Mouse (Mus musculus): ENCODE data around the gene Fosl2.

Fosl2 gene

DNA sequence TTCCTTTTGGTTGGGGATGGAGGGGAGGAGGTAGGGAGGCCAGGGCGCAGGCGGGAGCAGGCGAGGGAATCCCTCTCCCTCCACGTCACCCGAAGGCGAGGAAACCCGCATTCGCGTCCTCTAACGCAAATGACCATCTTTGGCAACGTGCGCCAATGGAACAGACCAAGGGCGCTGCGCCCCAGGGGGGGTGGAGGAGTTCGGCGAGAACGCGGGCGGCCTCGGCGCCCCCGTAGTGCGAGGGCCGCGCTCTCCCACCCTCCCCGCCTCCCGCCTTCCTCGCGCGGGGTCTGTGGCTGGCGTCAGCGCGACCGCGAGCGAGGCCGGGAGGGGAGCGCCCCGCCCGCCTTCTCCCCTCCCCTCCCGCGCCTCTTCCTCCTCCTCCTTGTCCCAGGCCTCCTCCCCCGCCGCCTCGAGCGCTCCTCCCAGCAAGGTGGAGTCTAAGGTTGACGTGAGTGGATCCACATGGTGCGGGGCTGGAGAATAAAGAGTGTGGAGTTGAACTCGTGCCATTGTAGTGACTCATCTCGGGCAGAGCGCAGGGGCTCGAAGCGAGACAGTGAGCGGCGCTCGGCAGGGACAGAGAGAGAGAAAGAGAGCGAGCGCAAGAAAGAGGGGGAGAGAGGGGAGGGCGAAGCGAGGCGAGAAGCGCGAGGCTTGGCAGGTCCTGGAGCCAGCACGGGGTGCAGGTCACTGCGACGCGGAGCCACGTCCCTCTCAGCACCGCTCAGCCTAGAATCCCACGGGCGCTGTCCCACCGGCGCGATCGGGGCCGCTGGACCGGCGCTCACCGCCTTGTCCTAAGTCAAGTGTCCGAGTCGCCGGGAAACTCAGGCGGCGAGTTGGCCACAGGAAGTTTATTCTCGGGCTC is at the start of gene Fosl2:
Gene Fosl2, plus strand, starts transcription at position 466 of the 871 bp plus-strand sequence.
- DNase-seq, result peak; percentile 98 to 99

DNA sequence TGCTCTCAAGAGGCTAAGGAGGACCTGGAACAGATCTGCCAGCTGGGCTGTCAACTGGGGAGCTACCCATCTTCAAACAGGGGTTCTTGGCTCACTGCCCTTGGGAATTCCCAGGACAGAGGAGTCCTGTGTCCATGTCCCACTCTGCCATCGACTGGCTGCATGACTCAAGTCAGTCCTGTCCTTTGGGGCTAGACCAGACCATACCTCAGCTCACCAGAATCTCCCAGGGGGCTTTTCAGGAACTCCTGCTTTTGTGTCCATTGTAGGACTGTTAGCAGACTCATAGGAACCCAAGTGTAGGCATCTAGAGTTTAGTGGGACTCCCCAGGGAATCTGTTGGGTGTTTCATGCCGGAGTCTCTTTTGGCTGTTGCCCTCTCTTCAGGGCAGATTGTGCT is 49.6 kb upstream of the Fosl2 start:
- DNase-seq, result no peak

DNA sequence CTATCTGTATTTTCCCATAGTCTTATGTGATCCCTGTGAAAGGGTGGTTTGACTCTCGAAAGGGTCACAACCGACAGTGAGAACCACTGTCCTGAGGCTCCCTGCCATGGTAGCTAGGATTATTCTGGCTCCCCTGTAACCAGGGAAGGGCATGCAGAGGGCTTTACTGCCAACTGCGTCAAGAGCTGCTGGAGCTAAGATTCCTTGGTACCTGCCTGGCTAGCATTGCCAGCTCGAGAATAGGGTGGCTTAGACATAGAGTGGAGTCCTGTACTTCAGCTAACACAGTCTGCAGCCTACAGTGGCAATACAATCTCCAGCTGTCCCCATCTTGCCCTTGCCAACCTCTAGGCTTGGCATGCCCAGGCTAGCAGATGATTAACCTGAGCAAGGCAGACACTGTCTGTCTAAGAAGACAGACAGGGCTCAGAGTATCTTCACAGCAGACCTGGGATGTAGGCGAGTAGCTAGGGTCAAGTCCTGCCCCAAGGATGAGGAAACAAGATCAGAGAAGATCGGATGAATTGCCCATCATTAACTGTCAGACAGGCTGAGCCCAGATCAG is 49.0 kb upstream of the Fosl2 start:
- no peak for DNase-seq

- DNase-seq, result no peak
These were observed 46.1 kb upstream of the Fosl2 start for GRCm38 (mm10) chr5:32089481-32089880.

DNA sequence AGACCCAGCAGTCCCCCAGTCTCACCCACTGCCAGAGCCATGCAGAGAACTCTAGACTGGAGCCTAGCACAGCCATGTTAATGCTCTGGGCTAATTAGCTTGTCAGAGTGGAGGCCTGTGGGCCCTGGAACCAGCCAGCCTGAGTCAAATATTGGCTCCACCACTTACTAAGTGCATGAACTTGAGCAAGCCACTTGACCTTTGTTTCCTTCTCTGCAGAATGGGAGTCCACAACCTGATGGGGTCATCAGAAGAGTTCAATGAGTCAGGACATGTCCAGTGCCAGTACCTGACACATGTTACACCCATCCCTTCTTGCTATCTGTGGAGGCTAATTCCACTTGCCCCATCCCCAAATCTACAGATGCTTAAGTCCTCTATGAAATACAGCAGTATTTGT is 43.3 kb upstream of the Fosl2 start:
- DNase-seq, result no peak

DNA sequence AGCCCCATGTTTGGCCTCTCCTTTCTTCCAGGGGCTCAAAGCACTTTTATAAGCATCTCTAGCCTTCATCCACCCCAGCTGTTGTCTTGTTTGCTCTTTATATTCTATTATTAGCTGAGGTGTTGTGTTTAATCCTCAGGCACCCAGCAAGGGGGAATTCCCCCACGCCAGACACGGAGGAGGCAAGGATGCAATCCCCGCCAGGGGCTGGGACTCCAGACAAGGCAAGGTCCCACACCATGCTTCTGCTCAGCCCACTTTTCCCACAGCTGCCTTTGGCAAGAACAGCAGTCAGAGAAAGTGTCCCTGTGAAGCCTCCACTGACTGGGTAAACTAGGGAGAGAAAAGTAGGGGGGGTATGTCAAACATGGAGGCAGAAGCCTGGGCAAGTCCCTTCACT is 36.9 kb upstream of the Fosl2 start:
- DNase-seq, result no peak

- DNase-seq, result no peak
These were observed 33.1 kb upstream of the Fosl2 start for GRCm38 (mm10) chr5:32102484-32102883.

DNA sequence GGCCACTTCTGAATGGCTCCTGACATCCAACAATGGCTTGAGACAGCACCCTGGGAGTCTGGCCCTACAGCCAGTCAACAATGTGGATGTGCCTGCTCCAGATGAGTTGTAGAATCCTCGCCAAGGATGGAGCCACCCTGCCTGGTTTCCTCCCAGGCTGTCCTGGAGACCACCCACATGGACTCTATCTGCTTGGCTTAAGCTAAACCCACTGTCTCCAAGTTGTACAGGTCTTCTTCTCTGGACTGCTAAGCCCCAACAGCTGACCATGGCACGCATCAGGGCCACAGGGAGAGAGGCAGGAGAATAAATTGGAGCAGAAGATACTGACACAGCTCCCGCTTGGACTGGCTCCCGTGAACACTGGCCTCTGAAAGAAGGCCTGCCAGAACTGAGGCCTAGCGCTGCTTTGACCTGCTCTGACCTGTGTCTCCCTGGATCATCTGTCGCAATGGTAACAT is 32.6 kb upstream of the Fosl2 start:
- peak in 1 of 2 experiments; percentile 24 for DNase-seq

DNA sequence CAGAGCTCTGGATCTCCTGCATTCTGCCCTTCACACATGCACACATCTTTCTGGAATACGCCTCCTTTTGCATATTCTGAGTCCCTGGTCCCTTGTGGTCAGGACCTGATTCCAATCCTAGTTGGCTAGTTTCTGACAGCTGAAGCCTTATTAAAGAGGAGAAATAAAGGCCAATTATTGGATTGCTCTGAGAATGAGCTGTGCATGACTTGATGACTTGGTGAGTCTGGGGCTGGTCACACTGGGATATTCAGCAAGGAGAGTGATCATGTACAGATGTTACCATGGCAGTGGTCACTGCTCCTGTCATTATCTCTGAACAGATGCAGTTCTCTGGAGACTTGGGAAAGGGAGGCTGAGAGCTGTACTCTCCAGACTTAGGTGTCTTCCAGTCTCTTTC is 32.1 kb upstream of the Fosl2 start:
- DNase-seq, result no peak

DNA sequence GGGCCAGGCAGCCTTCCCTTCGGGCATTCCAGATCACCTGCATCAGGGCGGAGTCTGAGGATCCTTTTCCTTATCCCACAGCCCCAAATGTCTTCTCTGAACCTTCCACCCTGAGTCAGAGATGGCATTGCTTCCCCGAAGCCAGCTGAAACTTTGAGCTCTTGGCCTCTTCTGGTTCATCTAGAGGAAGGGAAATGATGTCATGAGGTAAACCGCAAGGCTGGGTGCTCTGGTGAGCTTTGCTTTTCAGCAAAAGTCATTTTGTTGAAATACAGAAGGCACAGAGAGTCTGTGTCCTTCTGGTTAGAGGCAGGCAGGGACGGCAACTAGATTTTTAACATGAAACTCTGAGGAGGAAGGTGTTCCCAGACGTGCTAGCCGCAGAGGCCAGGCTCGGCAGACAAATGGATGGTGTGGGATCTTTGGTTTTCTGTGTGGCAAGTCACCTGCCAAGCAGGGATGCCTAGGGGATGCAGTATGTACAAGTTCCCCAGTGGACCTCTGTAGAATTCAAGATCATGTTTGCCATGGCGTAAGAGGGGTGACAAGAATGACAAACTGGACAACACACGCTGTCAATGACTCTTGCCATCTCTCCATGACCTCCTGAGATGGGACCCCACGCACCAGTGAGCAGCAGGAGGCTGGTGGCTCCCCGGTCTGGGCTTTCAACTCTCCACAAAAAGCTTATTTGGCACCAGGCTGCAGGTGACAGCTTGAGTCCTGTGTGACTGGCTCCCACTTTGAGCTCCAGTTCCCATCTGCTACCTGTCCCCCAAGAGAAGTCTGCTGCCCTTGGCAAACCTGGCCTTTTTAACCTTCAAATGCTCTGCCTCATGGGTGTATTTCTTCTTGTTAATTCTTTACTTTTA is 31.2 kb upstream of the Fosl2 start:
- DNase-seq, result no peak

DNA sequence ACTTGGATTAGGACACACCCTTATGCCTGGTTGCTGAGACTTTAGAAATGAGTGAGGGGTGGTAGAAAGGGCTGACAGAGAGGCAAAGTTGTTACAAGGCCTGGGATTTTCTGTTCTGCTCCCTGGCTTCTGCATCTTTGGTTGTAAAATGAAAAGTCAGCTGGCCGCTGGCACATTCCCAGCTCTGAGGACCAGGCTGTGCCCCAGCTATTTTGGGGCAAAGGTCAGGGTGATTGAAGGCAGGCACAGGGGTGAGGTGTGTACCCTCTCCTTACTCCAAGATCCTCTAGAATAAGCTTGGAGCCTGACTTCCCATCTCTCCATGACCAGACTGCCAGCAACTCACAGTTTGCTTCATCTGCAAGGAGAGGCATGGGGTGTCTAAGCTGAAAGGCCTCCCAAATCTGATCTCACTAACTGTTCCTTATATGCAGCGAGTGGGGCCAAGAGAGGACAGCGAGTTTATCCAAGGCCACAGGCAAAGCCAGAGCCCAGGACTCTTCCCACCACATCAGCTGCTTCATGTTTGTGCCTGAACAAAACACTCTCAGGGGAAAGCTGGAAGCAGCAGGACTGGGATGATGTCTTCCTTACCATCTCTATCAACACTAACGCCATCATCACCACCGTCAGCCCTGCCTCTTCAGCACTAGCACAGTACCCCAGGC is 29.0 kb upstream of the Fosl2 start:
- DNase-seq, result no peak

DNA sequence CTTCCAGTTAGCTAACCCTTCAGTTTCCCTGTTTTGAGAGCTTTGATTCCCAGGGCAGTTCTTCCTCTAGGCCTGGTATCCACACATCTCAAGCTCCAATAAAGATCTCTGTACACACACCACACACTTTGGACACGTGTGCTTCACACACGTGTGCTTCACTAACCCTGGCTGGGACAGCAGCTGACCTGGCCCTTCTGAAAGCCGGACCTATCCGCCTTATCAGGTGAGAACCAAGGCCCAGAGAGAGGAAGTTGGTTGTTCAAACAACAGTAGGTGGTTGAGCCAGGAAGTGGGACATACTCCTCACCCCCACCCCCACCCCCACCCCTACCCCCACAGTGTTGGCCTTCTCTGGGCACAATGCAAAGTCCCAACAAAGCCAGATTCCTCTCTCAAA is 24.9 kb upstream of the Fosl2 start:
- DNase-seq, result no peak

GRCm38 (mm10) chr5:32112206-32112916 is 23.2 kb upstream of the Fosl2 start:
- DNase-seq, result peak in 1 of 2 experiments; percentile 35

DNA sequence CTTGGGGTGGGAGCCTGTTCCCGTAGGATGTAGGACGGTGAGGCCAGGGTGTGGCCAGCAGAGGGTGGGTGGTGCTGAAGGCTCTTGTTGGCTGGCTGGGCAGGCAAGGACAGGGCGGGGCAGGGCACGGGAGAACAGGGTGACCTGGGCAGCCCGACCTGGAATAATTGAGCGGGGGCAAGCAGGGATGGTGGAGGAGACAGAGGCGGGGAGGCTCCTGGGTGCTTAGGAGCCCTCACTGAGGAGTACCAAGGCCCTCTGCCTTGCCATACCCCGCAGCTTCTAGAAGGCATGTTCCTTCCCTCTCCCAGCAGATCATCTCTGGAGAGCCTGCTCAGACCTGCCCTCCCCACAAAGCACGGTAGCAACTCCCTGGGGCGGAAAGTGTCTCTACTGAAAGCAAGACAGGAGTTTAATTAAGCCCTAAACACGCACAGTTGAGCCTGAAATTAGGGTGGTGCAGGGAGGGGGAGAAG is 14.7 kb upstream of the Fosl2 start:
- peak; percentile 61 to 79 for DNase-seq

DNA sequence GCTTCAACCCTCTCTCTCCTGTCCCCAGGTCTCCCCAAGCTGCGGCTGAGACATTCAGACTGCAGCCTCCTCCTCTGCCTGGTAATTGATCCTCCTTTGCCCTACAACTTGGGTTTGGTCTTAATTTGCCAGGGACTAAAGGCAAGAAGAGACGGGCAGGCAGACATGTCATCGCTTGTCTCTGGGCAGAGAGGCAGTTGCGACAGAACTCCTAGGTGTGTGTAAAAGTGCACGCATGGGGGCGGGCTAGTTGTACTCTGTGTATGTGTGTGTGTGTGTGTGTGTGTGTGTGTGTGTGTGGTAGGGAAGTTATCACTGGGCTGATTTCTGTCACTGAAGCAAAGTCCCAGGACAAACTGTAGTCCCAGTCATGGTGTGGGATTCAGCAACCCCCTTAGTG is 13.7 kb upstream of the Fosl2 start:
- no peak for DNase-seq

DNA sequence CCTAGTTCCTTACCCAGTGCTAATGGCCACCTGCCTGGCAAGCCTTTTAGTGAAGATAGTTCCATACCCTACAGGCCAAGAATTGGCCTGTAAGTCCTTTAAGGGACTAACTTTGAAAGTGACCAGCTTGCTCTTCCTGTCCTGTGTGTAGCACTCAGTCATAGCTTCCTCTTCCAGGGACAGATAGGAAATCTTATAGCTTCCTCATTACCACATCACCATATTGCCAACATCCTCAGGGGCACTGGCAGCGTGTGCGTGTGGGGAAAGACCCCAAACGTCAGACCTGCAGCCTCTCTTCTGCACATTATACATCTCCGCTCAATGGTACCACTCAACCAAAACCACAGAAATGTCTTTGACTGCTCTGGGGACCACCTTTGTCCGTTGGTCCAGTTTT is 13.2 kb upstream of the Fosl2 start:
- DNase-seq, result no peak

GRCm38 (mm10) chr5:32124957-32125356 is 10.6 kb upstream of the Fosl2 start:
- no peak for DNase-seq

DNA sequence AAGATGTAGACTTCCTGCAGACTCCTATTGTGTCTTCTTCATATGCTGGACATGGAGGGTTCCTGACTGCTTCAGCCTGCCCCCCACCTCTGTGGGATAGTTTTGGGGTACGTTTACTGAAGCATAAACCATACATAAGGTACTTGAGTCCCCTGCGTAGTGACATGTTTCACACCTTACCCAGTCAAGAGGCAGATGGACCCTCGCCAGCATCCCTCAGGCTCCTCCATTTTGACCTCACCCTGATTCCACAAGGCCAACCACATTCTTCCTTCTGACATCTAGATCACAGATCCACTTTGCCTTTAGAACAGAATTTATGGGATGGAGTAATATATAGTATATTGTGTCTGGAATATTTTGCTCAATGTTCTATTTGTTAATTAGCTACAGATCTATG is 8.4 kb upstream of the Fosl2 start:
- no peak for DNase-seq

DNA sequence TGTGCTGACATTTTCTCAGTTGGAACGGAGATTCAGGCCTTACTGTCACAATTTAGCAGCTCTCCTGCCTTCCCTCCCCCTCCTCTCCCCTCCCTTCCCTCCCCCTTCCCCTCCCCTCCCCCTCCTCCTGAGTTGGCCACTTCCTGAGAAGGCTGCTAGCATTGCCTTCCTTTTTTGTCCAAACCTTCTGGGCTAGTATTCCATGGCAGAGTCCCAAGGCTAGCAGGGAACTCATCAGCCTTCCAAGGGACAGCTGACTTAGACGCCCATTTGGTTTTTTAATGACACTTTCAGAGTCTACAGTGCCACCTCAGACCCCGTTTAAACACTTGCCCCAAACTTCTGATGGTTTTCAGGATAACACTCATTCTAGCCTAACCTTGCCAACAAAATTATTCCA is 7.7 kb upstream of the Fosl2 start:
- no peak for DNase-seq

- peak; percentile 73 to 74 for DNase-seq
These were observed 2.6 kb upstream of the Fosl2 start for GRCm38 (mm10) chr5:32132971-32133501.

- DNase-seq, result peak; percentile 88 to 92
These were observed 2.0 kb upstream of the Fosl2 start for GRCm38 (mm10) chr5:32133549-32134004.

All from lung, adult 18-20 months (tissue).